Mouse (Mus musculus): Measurements from ENCODE around the gene Urb1.

GRCm38 (mm10) chr16:90809975-90810715 lies at the start of gene Urb1:
- TF ChIP-seq POLR2A (IDR thresholded peaks at IDR 0.05; ENCODE audit: borderline replicate concordance, extremely low read depth, insufficient read depth, insufficient read length, poor library complexity, severe bottlenecking) (peak; percentile 14; the same call in 1 of the 2 replicates), CTCF (IDR thresholded peaks at IDR 0.05; ENCODE audit: borderline replicate concordance, extremely low read depth, insufficient read depth, insufficient read length) (no peak)
